Mouse (Mus musculus) neural tube, embryonic 13.5 days (tissue): ENCODE measurements around the gene Rragc. TPM values are rescaled to one million over a fixed set of nuclear protein-coding genes. Genes with fewer than 3 reads are reported as not detected.

Experiments used
- polyA plus RNA-seq: library from polyadenylated mRNA; unstranded; fragments of >200 nt; fragmentation: Nextera tagmentation; extraction: Ambion mirVana; gene quantifications from 2 replicates; pipeline ENCODE4 v1.2.1, GENCODE M21; 2015

The Rragc gene
- polyA plus RNA-seq, 1 experiment from 2014 or later: 49.9 TPM

Other genes starting within 250 kb of the Rragc start
- 57.7 and 59.3 TPM in 2 replicates for gene Macf1, start 233.1 kb upstream of the Rragc start, polyA plus RNA-seq
- gene Ndufs5, start 199.2 kb upstream of the Rragc start, polyA plus RNA-seq: 469 and 474 TPM in 2 replicates
- gene Akirin1, start 167.1 kb upstream of the Rragc start, polyA plus RNA-seq: 81.7 and 88.7 TPM in 2 replicates
- gene Rhbdl2, start 129.6 kb upstream of the Rragc start, polyA plus RNA-seq: 0.64 and 1.5 TPM in 2 replicates
- 0.20 TPM in 1 of 2 replicates, not detected in the other for gene 4933427I04Rik, start 57.8 kb upstream of the Rragc start, polyA plus RNA-seq
- 33.5 and 39.3 TPM in 2 replicates for gene Mycbp, start 12.6 kb upstream of the Rragc start, polyA plus RNA-seq
- not detected in 2 replicates for gene 4930535I16Rik, start 576 bp downstream of the Rragc start, polyA plus RNA-seq